Mouse (Mus musculus) liver, adult 2 months (tissue): Measurements from ENCODE around the gene Ddo.

Source experiments
- CTCF ChIP-seq: fragments of 200-500 bp; IDR thresholded peaks from 2 replicates; pipeline ENCODE4 v1.5.1; 2011; ENCODE audit warnings: low read depth, low read length, control low read depth
- POLR2A ChIP-seq: fragments of 200-500 bp; IDR thresholded peaks from 2 replicates; pipeline ENCODE4 v1.6.1; 2011; ENCODE audit warnings: low read length, control low read depth; ENCODE audit not compliant: insufficient read depth; ENCODE audit errors: extremely low read depth

- TF ChIP-seq CTCF (no peak), POLR2A (no peak)
Observed at GRCm38 (mm10) chr10:40678477-40678876, 48.7 kb downstream of the Ddo start.
